Mouse (Mus musculus) lung, postnatal 4 days (tissue): Measurements from ENCODE around the gene Prol1.
"Not testable (repeated sequence)": the region's sequence is repeated elsewhere in the genome, so short reads cannot be mapped to it uniquely, and the experiment has no call there.

Experiments used
- DNase-seq, 2 experiments: peaks; one replicate each; pipeline ENCODE4 v3.0.0; 2021

Prol1 gene

GRCm38 (mm10) chr5:88317012-88317411, at the start of gene Prol1:
Prol1 (plus strand) TSS chr5:88317312.
- no peak for DNase-seq

GRCm38 (mm10) chr5:88268619-88269018, 48.5 kb upstream of the Prol1 start, which contains the start of gene Gm7714:
Gm7714 (plus strand) TSS chr5:88268919.
- no peak for DNase-seq

GRCm38 (mm10) chr5:88311307-88311706, 5.8 kb upstream of the Prol1 start:
- DNase-seq: not testable (repeated sequence)

- DNase-seq: not testable (repeated sequence)
Measured at GRCm38 (mm10) chr5:88348533-88348932, 31.4 kb downstream of the Prol1 start.

- DNase-seq: no peak
Measured at GRCm38 (mm10) chr5:88364768-88365167, 47.7 kb downstream of the Prol1 start.

- no peak for DNase-seq
Measured at GRCm38 (mm10) chr5:88366886-88367285, 49.8 kb downstream of the Prol1 start.

GRCm38 (mm10) chr5:88370578-88371232, 53.6 kb downstream of the Prol1 start:
- DNase-seq: no peak

GRCm38 (mm10) chr5:88372563-88372962, 55.5 kb downstream of the Prol1 start:
- no peak for DNase-seq

GRCm38 (mm10) chr5:88375808-88376207, 58.7 kb downstream of the Prol1 start, which contains the start of gene Amtn:
Amtn (plus strand) TSS chr5:88376108.
- no peak for DNase-seq
